Mouse (Mus musculus) left cerebral cortex, adult 2 months (tissue): ENCODE data around the gene Hdlbp. TPM values are rescaled to one million over a fixed set of nuclear protein-coding genes. Genes with fewer than 3 reads are reported as not detected.
"Not testable (repeated sequence)": the region's sequence is repeated elsewhere in the genome, so short reads cannot be mapped to it uniquely, and the experiment has no call there.

Source experiments
- DNase-seq, 2 experiments: peaks; one replicate each; pipeline ENCODE4 v3.0.0; 2021 to 2022; ENCODE audit warnings: low spot score in 2 of 2, mixed read lengths in 1 of 2; ENCODE audit errors: extremely low spot score in 1 of 2
- H3K27ac ChIP-seq: fragments of 200-600 bp; 2 replicates; pipeline ENCODE4 v1.8.1; 2022
- H3K4me3 ChIP-seq: fragments of 200-600 bp; 2 replicates; pipeline ENCODE4 v1.8.1; 2022
- CTCF ChIP-seq: fragments of 200-600 bp; IDR thresholded peaks from 2 replicates; pipeline ENCODE4 v1.8.1; 2022; ENCODE audit warnings: antibody characterized with exemption, mild to moderate bottlenecking, moderate library complexity
- intact Hi-C: fragments of 180-260 bp; cut with DNase I; formaldehyde crosslinking; loops from one replicate; pipeline ENCODE4 v1.15.1; 2025
- total RNA-seq, 2 experiments: library from RNA; stranded (reverse); gene quantifications; 2 replicates each; pipeline ENCODE4 v1.2.3; 2021

The Hdlbp gene
- total RNA-seq, 2 experiments from 2014 or later, result 163 to 165 TPM

- intact Hi-C loops, result loop anchor here (2.0 kb wide), 2 partner anchors 137 to 275 kb away; partner anchors contain the start of genes Pask, Ppp1r7 and Thap4
- peak overlapping the region; percentile 56 for H3K4me3 ChIP-seq
- peak in 1 of 2 experiments; percentile 12 for DNase-seq
- H3K27ac ChIP-seq, result peak overlapping the region; percentile 99
- TF ChIP-seq CTCF, result no peak
Observed at GRCm38 (mm10) chr1:93479476-93480083, 965 bp upstream of the Hdlbp start.

GRCm38 (mm10) chr1:93477758-93478585 is 643 bp downstream of the Hdlbp start:
- H3K27ac ChIP-seq, result peak overlapping the region; percentile 99
- TF ChIP-seq CTCF, result peak; percentile 47
- intact Hi-C loops, result loop anchor here (1.0 to 2.0 kb wide), 4 partner anchors 33 to 277 kb away; partner anchors contain the start of genes Pask, Ppp1r7 and Thap4
- peak; percentile 97 to 99 for DNase-seq
- peak overlapping the region; percentile 56 for H3K4me3 ChIP-seq

GRCm38 (mm10) chr1:93475694-93476093 is 2.9 kb downstream of the Hdlbp start:
- intact Hi-C loops, result no loop called here
- Histone ChIP-seq H3K4me3 (no peak overlapping the region), H3K27ac (no peak overlapping the region)
- no peak for DNase-seq
- TF ChIP-seq CTCF, result no peak

- Histone ChIP-seq H3K27ac (no peak overlapping the region), H3K4me3 (no peak overlapping the region)
- intact Hi-C loops, result no loop called here
- TF ChIP-seq CTCF, result no peak
- no peak for DNase-seq
Observed at GRCm38 (mm10) chr1:93468626-93469025, 10.0 kb downstream of the Hdlbp start.

GRCm38 (mm10) chr1:93465746-93466145 is 12.9 kb downstream of the Hdlbp start:
- no peak for DNase-seq
- intact Hi-C loops, result no loop called here
- TF ChIP-seq CTCF, result no peak
- H3K27ac ChIP-seq, result no peak overlapping the region
- no peak overlapping the region for H3K4me3 ChIP-seq

GRCm38 (mm10) chr1:93465066-93465465 is 13.5 kb downstream of the Hdlbp start:
- H3K4me3 ChIP-seq, result no peak overlapping the region
- intact Hi-C loops, result no loop called here
- no peak overlapping the region for H3K27ac ChIP-seq
- no peak for TF ChIP-seq CTCF
- DNase-seq, result no peak

GRCm38 (mm10) chr1:93459101-93459500 is 19.5 kb downstream of the Hdlbp start:
- no peak overlapping the region for H3K27ac ChIP-seq
- no peak for TF ChIP-seq CTCF
- H3K4me3 ChIP-seq, result no peak overlapping the region
- intact Hi-C loops, result no loop called here
- DNase-seq, result no peak

GRCm38 (mm10) chr1:93458357-93458756 is 20.3 kb downstream of the Hdlbp start:
- DNase-seq, result no peak
- H3K4me3 ChIP-seq, result no peak overlapping the region
- intact Hi-C loops, result no loop called here
- TF ChIP-seq CTCF, result no peak
- H3K27ac ChIP-seq, result no peak overlapping the region

- Histone ChIP-seq H3K4me3 (no peak overlapping the region), H3K27ac (no peak overlapping the region)
- intact Hi-C loops, result no loop called here
- no peak for TF ChIP-seq CTCF
- DNase-seq, result no peak
Observed at GRCm38 (mm10) chr1:93453721-93454255, 24.8 kb downstream of the Hdlbp start.

GRCm38 (mm10) chr1:93450118-93450517 is 28.5 kb downstream of the Hdlbp start:
- peak; percentile 23 for TF ChIP-seq CTCF
- H3K27ac ChIP-seq, H3K4me3 ChIP-seq, intact Hi-C loops, DNase-seq: not testable (repeated sequence)

GRCm38 (mm10) chr1:93445822-93446162 is 32.8 kb downstream of the Hdlbp start:
- peak overlapping the region; percentile 84 for H3K27ac ChIP-seq
- peak overlapping the region; percentile 86 for H3K4me3 ChIP-seq
- intact Hi-C loops, result loop anchor here (1.0 kb wide), 1 partner anchor 33 kb away; the partner anchor contains the start of gene Hdlbp
- TF ChIP-seq CTCF, result no peak
- no peak for DNase-seq

- DNase-seq, result peak; percentile 58 to 61
- intact Hi-C loops, result loop anchor here (1.0 kb wide), 1 partner anchor 33 kb away; the partner anchor contains the start of gene Hdlbp
- peak overlapping the region; percentile 84 for H3K27ac ChIP-seq
- H3K4me3 ChIP-seq, result peak overlapping the region; percentile 86
- no peak for TF ChIP-seq CTCF
Observed at GRCm38 (mm10) chr1:93445111-93445821, 33.3 kb downstream of the Hdlbp start.
